Mouse (Mus musculus): ENCODE data around the gene Sec61b.

Gene Sec61b

DNA sequence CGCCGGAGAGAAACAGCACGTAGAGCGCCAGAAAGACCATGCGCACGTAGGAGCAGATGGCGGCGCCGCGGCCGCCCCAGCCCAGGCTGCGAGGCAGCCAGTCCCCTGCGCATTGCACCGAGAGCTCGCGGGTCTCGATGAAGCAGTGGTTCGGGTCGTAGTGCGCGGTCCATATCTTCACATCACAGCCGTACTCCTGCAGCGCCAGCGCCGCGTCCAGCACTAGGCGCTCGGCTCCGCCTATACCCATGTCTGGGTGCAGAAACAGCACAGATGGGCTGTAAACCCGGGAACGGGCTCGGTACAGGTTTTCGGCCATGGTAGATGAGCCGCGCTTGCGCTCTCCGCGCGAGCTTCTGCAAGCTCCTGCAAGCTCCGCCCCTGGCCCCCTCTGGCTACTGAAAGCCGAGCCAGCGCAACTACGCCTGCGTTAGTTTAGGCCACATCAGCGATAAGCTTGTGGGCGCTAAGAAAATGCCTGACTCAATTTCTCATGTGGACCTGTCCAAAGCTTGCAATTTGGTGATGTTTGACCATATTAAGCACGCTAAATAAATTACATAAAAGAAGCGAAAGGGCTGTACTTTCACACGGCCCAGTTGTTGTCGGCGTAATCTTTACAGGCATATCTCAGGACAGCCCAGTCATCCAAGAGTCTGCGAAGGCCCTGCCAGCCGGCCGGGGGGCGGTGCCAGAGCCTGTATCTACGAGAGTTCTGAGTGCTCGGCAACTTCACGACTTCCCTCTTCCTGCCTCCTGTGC, at the start of gene Sec61b, which contains the start of gene Alg2:
TSS of gene Sec61b (plus strand) at position 691 of the 762 bp plus-strand sequence.
TSS of gene Alg2 (minus strand) at position 366 of the 762 bp plus-strand sequence.
- DNase-seq (ENCODE audit: low spot score), result peak; percentile 97

DNA sequence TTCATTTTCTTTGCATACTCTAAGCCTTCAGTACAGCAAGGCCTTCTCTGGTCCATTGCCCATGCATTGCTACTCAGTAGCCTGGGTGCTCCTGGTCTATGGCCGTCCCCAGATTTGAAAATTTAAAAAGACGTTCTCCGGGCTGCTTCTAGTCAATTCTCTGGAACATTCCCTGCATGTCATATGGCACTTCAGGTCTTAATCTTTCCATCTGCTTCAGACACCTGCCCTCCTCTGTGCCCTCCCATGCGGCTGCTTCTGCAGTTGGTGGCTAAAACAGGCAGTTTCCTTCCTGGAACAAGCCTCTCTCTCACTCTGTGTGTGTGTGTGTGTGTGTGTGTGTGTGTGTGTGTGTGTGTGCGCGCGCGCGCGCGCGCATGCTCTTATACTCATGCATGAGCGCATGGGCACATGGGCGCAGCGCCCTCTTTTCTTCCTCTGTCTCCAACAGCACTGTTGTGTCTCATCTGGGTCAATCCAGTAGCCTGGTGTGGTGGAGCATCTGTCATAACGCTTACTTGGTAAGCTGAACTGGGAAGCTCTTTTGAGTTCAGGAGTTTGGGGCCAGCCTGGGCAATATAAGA, 49.1 kb upstream of the Sec61b start:
- no peak for DNase-seq (ENCODE audit: low spot score)

DNA sequence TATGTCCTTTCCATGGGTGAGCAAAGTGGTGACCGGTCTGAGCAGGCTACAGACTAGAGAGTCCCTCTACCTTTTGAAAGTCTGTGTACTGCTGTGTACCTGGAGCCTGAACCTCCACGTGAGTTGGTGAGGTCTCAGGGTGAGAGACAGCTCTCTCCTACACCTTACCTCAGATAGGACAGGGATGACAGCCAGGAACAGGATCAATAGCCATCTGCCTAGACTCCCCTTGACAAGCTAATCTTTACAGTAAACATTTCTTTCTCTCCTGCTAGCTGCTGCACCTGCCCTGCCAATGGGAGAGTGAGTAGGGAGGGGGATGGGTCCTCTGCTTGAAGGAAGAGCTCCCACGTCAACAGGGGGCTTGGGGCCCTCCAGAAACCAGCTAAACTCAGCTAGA, 46.9 kb upstream of the Sec61b start:
- DNase-seq (ENCODE audit: low spot score), result no peak

DNA sequence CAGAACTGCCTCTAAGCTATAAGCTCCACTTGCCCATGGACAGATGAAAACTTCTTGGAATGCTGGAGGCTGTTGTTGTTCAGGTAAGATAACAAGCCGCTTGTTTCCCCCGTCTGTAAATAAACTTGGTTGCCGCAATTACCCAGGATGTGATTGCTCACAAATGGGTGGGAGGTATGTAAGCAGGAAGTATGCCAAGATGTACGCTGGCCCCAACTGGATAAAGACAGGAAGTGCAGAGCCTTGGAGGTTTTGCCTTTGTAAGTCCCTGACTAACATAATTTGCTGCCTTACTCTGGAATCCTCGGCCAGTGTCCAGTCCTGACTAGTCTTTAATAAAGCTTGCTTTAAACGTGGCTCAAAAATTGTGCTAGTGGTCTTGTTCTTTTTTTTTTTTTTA, 43.9 kb upstream of the Sec61b start:
- no peak for DNase-seq (ENCODE audit: low spot score)

DNA sequence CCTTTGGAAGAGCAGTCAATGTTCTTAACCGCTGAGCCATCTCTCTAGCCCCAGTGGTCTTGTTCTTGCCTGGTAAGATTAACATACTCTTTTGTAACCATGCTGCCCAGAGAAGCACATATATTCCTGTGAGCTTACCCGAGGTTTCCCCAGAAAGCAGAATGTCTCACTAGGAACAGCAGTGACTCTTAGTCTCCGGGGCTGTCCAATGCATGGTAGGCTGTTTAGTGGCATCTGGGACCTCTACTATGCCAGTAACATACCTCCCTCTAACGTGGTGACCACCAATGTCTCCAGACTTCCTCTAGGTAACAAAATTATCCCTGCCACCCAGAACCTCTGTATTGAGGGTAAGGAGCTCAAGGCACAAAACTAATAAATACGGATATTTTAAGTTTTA, 43.4 kb upstream of the Sec61b start:
- DNase-seq (ENCODE audit: low spot score), result no peak

DNA sequence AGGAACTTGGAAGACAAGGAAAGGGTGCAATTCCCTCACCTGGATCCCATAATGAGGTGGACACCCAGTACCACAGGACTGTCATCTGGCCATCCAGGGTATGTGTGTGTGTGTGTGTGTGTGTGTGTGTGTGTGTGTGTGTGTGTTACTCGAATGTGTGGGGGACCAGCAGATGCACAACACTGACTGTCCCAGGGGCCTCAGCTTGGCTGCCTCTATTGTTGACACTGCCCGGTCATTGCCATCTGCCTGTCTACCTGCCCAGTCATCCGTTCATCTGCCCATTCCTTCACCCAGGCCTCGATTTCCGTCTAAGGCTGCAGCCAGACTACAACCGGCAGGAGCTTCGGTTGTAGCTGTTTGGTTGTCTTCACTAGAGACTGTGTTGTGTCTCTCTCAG, 41.7 kb upstream of the Sec61b start:
- no peak for DNase-seq (ENCODE audit: low spot score)

DNA sequence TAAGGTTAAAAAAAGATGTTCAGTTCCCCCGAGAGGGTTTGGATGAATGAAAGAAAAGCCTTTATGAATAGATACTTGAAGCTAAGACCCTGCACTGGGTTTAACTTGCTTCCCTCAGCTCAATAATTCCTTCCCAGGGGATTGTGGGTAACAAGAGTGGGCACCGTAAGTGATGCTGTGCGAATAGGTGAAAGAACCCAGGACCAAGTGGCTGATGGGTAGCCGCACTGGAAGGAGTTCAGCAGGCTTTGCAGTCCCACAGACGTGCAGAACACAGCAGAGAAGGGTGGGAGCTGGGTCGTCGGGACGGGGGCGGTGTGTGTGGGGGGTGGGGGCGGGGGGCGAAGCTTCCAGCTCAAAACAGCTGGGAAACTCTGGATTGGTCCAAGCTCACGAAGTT, 39.3 kb upstream of the Sec61b start:
- DNase-seq (ENCODE audit: low spot score), result no peak

DNA sequence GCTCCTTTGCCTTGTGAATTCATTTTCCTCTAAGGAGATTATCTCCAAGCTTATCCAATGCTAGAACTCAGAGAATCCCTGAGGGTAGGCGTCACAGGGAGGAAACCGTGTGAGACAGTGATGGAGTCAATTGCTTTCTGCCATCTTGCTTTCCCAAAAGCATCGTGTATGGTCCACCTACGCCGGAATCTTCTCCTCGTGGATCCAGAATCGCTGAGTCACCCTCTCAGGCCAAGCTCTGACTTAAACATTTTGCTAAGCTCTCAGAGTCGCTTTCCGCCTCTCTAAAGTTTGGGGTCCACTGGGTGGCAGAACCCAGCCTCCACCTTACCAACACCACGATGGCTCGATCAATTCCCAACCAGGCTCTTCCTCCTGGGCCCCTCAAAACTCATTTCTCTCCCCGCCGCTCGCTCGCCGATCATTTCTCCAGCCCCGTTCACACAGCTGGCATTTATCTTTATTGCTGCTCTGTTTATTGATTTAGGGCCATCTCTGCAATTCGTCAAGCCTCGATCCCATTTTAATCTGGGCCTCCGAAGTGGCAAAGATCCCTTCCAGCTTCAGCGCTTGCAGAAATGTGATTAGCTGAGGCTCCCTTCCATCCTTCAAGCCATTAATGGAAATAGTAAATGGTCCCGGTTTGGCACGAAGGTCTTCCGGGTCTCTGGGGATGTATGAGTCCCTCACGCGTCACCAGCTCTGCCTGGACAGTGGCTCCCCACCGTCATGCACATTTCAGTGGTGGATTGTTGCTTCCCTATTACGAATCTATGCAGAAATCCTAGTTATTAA, 38.7 kb upstream of the Sec61b start:
- no peak for DNase-seq (ENCODE audit: low spot score)

DNA sequence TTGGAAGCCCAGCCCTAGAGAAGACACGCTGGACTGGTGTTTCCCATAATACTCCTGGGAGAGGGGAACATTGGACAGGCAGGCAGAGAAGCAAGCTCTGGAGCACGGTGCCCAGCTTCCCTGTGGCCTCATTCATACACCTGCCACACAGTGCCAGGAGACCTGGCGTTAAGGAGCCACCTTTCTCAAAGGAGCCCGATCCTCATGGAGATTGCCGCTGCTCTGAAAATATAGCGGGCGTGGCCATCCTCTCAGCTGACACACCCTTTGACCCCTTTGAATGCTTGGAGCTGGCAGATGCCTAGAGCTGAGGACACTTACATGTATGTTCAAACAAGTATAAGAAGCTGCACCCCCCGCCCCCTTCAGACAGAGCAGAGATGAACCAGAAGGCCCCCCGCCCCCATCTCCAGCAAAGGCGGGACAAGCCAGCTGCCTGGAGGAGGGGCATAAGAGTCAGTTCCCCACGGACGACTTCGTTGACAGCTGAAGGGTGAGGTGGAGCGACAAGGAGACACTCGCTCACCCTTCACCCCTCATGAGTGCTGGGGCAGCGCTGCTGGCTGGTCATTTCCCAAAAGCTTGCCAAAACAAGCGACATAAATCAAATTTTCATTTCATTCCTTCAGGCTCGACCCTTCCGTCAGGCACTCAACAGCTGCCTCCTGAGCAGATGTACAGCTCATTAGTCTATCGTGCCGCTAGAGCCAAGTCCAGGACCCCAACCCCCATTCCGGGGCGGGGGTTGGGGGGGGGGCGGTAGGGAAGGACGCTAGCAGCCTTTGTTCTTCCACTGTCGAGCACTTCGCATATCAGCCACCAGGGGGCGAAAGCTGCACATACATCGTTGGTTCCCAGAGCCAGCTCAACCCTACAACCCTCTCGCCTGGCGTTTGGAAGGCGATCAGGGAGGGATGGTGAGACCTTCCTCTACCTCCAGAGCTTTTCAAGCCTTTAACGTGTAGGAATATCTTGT, 36.8 kb upstream of the Sec61b start:
- peak; percentile 77 for DNase-seq (ENCODE audit: low spot score)

DNA sequence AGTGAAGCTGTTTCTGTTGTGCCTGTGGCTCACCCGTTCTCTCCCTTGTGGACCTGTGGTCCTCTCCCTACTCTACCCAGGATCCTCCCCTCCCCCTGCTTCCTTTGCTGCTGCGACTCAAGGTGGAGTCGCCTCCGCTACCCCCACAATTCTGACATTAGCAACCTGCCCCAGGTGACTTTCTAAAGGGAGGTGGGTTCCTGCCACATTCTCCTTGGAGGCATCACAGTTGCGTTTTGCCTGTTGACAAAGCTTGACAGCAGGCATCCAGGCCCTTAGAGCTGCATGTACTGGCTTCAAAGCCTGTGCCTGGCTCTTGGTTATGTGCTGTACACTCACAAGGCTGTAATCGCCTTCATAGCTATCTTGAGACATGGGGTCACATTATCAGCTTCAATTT, 35.5 kb upstream of the Sec61b start:
- no peak for DNase-seq (ENCODE audit: low spot score)

DNA sequence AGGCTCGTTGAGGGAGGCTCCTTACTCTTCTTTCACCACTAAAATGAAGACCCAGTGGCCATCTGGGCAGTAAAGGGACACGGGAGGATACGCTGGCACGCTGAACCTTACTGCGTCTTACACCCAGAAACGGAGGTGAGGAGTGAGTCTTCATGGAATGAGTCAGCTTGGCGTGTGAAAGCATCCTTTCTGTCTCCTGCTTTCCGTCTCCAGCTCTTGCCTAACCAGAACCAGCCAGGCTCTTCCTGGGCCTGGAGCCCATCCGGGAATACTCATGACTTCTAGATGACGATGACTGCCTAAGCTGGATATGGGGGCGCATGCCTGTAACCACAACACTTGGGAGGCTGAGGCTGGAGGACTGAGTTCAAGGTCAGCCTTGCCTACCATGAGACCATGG, 33.5 kb upstream of the Sec61b start:
- DNase-seq (ENCODE audit: low spot score), result no peak

DNA sequence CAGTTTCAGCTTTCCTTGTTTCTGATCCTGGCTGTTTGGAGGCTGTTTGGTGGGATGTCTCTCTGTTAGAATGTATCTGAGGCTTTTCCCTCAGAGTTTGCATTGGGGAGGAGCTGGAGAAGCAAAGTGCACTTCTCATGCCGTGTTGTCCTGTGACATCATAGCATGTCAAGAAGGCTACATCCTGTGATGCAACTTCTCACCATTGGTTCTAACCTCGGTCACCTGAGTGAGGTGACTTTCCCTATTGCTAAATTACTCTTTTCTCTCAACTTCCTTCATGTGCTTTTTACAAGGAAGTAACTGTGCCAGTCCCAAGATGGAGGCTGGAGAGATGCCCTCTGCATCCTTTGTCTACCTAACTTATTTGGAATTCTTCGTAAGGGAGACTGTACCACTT, 25.9 kb upstream of the Sec61b start:
- no peak for DNase-seq (ENCODE audit: low spot score)

DNA sequence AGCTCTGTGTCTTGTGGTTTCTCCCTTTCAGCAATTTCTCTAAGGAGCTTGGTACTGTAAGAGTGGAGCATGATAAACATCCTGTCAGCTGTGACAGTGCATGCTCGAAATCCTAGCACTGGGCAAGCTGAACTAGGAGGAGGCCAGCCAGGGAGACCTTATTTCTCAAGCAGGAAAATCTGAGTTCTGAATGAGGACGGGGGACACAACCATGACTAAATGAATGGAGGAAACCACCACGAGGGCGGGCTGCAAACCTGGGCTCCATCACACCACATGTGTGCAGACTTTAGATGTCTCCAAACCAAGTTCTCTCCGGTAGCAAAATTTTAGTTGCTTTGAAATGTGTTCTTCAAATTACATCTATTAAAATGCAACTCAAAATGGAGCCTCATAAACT, 25.3 kb upstream of the Sec61b start:
- no peak for DNase-seq (ENCODE audit: low spot score)

DNA sequence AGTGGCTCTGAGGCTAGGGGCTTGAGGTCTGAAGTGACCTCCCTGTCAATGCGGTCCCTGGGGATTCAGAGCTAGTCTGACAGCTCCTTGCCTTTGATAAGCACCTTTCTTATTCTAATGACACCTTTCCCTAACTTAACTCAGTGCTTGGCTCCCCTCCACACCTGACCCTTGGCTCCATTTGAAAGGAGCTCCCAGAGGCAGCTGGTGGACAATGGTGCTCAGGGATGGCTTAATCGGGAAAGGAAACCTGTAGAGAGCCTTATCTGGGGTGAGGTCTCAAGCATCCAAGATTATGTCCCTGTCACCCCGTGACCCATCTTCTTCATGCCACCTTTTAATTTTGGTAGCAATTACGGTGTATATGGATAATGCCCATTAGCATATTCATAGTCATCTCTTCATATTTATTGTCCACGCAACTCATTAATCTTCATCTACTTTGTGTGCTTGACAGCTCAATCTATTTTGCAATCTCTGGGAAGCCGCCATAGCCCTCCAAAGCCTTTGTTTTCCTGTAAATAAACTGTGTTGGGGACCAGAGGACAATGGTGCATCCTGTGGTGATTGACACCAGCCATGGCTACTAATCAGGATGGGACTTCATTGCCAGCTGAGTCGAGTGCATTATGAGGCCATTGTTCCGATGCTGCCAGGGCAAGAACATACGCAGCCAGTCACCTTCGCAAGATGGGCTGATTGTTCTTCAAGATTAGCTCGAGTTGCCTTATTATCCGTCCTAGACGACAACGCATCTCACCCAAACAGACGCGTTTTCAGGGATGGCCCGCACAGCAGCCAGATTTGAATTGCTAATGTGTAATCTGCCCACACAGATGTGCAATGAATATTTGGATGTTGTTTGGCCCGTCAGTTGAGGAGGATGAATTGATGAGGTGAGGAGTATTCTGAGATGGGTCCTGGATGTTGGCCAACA, 24.6 kb upstream of the Sec61b start:
- no peak for DNase-seq (ENCODE audit: low spot score)

DNA sequence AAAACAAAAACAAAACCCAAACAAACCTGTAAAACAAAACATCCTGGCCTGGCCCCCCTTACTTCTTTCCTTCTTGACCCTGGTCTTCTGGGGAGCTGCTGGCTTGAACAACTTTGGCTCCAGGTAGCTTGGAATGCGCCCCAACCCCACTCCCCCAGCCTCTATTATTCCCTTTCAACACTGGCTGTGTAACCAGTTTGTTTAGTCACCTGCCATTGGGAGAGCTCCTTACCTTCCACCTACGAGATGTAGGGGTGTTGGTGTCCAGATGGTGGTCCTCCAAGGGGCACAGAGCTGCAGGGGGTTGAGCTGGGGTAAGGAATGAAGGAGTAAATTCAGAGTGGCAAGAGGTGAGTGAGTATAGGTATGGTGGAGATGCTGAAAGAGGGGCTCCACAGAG, 7.3 kb upstream of the Sec61b start:
- DNase-seq (ENCODE audit: low spot score), result no peak

DNA sequence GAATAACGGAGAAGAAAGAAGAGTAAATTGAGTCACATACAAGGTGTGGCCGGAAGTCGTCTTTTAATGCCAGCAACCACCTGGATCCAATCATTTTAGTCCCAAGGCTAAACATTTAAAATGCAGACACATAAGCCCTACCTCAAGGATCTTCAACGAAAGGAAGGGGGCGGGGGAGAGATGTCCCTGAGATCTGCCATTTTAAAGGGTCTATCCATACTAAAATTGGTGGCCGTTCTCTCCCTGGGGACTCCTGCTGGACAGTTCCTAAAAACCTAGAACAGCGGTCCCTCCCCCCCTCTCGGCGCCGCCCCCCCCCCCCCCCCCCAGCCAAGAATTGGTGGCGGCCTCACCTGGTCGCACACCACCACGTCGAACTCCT, 881 bp upstream of the Sec61b start:
- DNase-seq (ENCODE audit: low spot score), result no peak

DNA sequence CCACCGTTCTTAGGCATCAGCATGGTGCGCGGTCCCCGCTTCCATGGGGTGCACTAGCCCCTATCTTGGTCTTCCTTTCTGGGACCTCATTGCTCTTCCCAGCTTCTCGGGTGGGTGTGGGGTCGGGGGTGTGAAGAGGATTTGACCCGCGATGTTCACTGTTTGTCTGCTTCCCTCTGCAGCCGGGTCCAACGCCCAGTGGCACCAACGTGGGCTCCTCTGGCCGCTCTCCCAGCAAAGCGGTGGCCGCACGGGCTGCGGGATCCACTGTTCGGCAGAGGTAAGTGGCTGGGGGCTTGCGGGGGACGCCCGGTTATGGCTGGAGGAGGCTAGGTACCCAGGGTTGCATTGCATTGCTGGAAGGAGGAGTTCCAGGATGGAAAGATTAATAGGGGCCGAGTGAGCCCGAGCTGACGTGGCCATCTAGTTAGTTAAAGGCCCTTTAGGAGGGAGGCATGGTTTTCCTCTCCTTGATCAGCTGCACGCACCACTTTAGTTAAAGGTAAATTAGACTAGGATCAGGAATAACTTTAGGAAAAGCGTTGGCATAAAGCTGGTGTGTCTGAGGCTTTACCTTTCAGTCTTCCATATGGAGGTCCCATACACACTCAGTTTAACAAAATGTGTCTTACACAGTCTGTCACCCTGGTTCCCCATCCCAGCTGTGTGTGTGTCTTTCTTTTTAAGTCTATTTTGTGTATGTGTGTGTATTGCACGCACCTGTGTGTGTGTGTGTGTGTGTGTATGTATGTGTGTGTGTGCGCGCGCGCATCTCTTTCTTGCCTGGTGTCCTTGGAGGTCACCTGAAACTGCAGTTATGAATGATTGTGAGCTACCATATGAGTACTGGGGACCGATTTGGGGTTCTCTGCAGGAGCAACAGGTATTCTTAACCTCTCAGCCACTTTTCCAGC, 529 bp downstream of the Sec61b start:
- DNase-seq (ENCODE audit: low spot score), result no peak

DNA sequence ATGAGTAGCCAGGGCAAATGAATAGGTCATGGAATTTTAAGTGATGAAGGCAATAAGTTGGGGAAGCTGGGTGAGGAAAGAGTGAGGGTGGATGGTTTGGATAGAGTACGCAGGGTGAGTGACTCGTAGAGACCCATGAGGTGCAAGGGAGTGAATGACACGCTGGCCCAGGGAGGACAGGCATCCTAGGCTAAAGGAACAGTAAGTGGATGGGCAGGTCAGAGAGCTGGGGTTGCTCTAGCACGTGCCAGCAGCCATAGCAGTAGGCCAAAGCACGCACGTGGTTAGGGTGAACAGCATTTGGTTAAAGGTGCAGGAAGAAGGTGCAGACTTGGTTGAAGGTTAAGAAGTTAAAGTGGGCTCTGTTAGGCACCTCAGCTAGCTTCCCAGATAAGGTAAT, 3.1 kb downstream of the Sec61b start:
- no peak for DNase-seq (ENCODE audit: low spot score)

DNA sequence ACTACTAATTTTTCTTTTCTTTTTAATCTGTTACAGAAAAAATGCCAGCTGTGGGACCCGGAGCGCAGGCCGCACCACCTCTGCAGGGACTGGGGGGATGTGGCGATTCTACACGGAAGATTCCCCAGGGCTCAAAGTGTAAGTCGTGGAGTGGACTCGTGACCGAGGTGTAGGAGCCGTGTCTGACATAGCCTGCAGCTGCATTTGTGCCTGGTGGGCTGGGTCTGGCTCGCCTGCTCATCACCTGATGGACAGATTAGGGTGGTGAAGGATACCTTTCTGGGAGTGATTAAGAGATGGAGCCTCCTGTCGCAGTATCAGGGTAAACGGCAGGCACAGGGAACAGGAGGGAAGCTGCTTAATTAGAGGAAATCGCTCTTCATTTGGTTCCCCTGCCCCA, 5.6 kb downstream of the Sec61b start:
- no peak for DNase-seq (ENCODE audit: low spot score)

DNA sequence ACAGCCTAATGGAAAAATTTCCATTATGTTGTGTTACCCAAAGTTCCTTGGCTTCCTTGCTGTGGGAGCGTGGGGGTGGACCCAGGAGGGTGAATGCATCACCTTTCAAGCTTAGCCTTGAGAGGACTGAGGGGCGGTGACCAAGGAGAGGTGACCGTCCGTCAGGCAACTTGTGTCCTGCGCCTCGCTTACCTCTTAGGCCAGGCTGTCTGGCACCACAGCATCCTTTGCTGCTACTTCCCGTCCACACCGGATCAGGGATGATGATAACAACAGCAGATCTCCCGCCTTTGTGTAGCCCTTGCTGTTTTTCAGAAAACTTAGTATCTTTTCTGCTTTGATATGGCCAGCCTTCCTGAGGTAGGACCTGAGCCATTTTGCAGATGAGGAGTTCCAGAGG, 6.1 kb downstream of the Sec61b start:
- DNase-seq (ENCODE audit: low spot score), result no peak
